Mouse (Mus musculus) stomach, postnatal 0 days (tissue): ENCODE measurements around the gene Tesc.

ENCODE experiments used
- CTCF ChIP-seq: IDR thresholded peaks from 2 replicates; pipeline ENCODE4 v1.5.1; 2016; ENCODE audit warnings: antibody characterized with exemption, low read depth, mild to moderate bottlenecking, moderate library complexity
- EP300 ChIP-seq: optimal IDR thresholded peaks from 2 replicates; pipeline ENCODE3; 2016; ENCODE audit warnings: antibody characterized with exemption

- TF ChIP-seq CTCF, result no peak
- no peak for TF ChIP-seq EP300
These were observed 36.6 kb upstream of the Tesc start for GRCm38 (mm10) chr5:117990957-117991356.
